Mouse (Mus musculus) testis, adult 2 months (tissue): ENCODE results near the gene P2ry1.

Experiments used
- CTCF ChIP-seq: fragments of 200-500 bp; IDR thresholded peaks from 2 replicates; pipeline ENCODE4 v1.5.1; 2012; ENCODE audit warnings: low read depth, mild to moderate bottlenecking, inconsistent platforms, low read length, moderate library complexity; ENCODE audit not compliant: control insufficient read depth, insufficient read depth, insufficient replicate concordance
- POLR2A ChIP-seq: fragments of 200-500 bp; IDR thresholded peaks from 2 replicates; pipeline ENCODE4 v1.6.1; 2012; ENCODE audit warnings: low read depth, mild to moderate bottlenecking, inconsistent platforms, low read length, moderate library complexity; ENCODE audit not compliant: control insufficient read depth

GRCm38 (mm10) chr3:61004611-61005010 lies 2.0 kb downstream of the P2ry1 start:
- TF ChIP-seq CTCF: no peak
- TF ChIP-seq POLR2A: no peak
